Mouse (Mus musculus) bone marrow, adult 2 months (tissue): ENCODE results near the gene Gm20219.

ENCODE experiments used
- CTCF ChIP-seq: fragments of 200-500 bp; IDR thresholded peaks from 2 replicates; pipeline ENCODE4 v1.5.1; 2011; ENCODE audit warnings: low read length, control low read depth; ENCODE audit not compliant: control insufficient read depth, insufficient read depth
- POLR2A ChIP-seq: fragments of 200-500 bp; IDR thresholded peaks from 2 replicates; pipeline ENCODE4 v1.6.1; 2011; ENCODE audit warnings: low read depth, mild to moderate bottlenecking, control low read depth, low read length, borderline replicate concordance; ENCODE audit not compliant: control insufficient read depth

DNA sequence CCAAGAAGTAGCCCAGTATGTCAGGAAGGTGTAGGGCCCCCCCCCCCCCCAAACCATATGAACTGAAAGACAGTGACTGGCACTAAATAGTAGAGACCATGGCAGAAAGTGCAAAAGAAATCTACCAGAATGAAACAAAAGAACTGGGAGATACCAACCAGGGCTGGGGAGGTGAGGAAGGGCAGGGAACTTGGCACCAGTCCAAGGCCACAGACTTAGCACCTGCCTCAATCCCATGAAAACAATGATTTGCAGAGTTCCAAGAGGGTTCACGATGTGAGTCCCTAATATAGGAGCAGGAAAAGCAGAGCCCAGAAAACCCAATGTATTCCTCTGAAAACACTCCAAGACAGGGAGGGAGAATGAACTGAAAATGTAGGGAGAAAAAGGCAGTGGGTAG, 18.0 kb upstream of the Gm20219 start:
- TF ChIP-seq CTCF: no peak
- TF ChIP-seq POLR2A: no peak
